Mouse (Mus musculus) hindbrain, postnatal 0 days (tissue): ENCODE measurements at regions not wholly inside any gene's neighbourhood (a gene's known extent, or its start where the extent isn't known, plus 50 kb on each side); places are given as distances from the start of the nearest gene placed in this dataset.

Source experiments
- ATAC-seq: fragments of 200-750 bp; cut with Nextera tagmentation; 2 replicates; pipeline ENCODE4 v1.8.0; 2017; ENCODE audit warnings: mild to moderate bottlenecking, moderate TSS enrichment, moderate library complexity
- DNase-seq: peaks from one replicate; pipeline ENCODE4 v3.0.0-alpha.2; 2015; ENCODE audit warnings: low spot score
- H3K27ac ChIP-seq: fragments of 300-500 bp; sonication (generic); 2 replicates; pipeline ENCODE4 v1.5.1; 2014; ENCODE audit warnings: mild to moderate bottlenecking
- H3K27me3 ChIP-seq: fragments of 300-500 bp; sonication (generic); 2 replicates; pipeline ENCODE4 v1.6.1; 2014; ENCODE audit warnings: low read length, mixed read lengths; ENCODE audit not compliant: insufficient read depth
- H3K36me3 ChIP-seq: fragments of 300-500 bp; sonication (generic); 2 replicates; pipeline ENCODE4 v1.6.1; 2014; ENCODE audit warnings: low read length, mixed read lengths; ENCODE audit not compliant: insufficient read depth
- H3K4me1 ChIP-seq: fragments of 300-500 bp; sonication (generic); 2 replicates; pipeline ENCODE4 v1.6.1; 2014; ENCODE audit warnings: antibody characterized with exemption, low read length, mixed read lengths; ENCODE audit not compliant: insufficient read depth
- H3K4me2 ChIP-seq: fragments of 300-500 bp; sonication (generic); 2 replicates; pipeline ENCODE4 v1.6.1; 2014; ENCODE audit warnings: low read depth, mild to moderate bottlenecking, low read length, moderate library complexity, mixed read lengths
- H3K4me3 ChIP-seq: fragments of 300-500 bp; sonication (generic); 2 replicates; pipeline ENCODE4 v1.5.1; 2014; ENCODE audit warnings: low read length
- H3K9ac ChIP-seq: fragments of 300-500 bp; sonication (generic); replicated peaks from 2 replicates; pipeline ENCODE4 v1.6.1; 2014; ENCODE audit warnings: mild to moderate bottlenecking, low read length, moderate library complexity, mixed read lengths
- H3K9me3 ChIP-seq: fragments of 300-500 bp; sonication (generic); 2 replicates; pipeline ENCODE4 v1.6.1; 2016; ENCODE audit warnings: low read length, mixed read lengths
- CTCF ChIP-seq: IDR thresholded peaks from 2 replicates; pipeline ENCODE4 v1.5.1; 2016; ENCODE audit warnings: antibody characterized with exemption, control low read depth, low read depth
- WGBS: fragments of 180-500 bp; shearing (Covaris S2); extraction: QIAGEN DNeasy Blood & Tissue Kit; methylation state at CpG from one replicate; pipeline ENCODE4 v1.1.7; 2014; 5-methylcytosine and 5-hydroxymethylcytosine counted together

- Histone ChIP-seq H3K36me3 (no peaks in the 10 kb centered on the region), H3K27me3 (no peaks in the 10 kb centered on the region), H3K9ac (no peak overlapping the region), H3K4me3 (no peak overlapping the region), H3K4me1 (no peaks in the 10 kb centered on the region), H3K4me2 (no peak overlapping the region), H3K9me3 (no peaks in the 10 kb centered on the region), H3K27ac (no peak overlapping the region)
- 79% methylated on average over 10 of the region's 10 CpGs for WGBS
- TF ChIP-seq CTCF: no peak
- DNase-seq: no peak
- ATAC-seq: no peak
Observed at GRCm38 (mm10) chr9:98695035-98695434, 93.6 kb upstream of the Mrps22 start.

- Histone ChIP-seq H3K9me3 (no peaks in the 10 kb centered on the region), H3K9ac (no peak overlapping the region), H3K4me1 (no peaks in the 10 kb centered on the region), H3K27me3 (no peaks in the 10 kb centered on the region), H3K27ac (no peak overlapping the region), H3K4me3 (no peak overlapping the region), H3K36me3 (no peaks in the 10 kb centered on the region), H3K4me2 (no peak overlapping the region)
- ATAC-seq (peak; percentile 63), DNase-seq (peak; percentile 66)
- TF ChIP-seq CTCF: no peak
- WGBS: 78% methylated on average over 14 of the region's 14 CpGs
Observed at GRCm38 (mm10) chr9:98690839-98691516, 89.5 kb upstream of the Mrps22 start.

- Histone ChIP-seq H3K9me3 (no peaks in the 10 kb centered on the region), H3K4me2 (no peak overlapping the region), H3K4me3 (no peak overlapping the region), H3K36me3 (no peaks in the 10 kb centered on the region), H3K4me1 (no peaks in the 10 kb centered on the region), H3K9ac (no peak overlapping the region), H3K27ac (no peak overlapping the region), H3K27me3 (no peaks in the 10 kb centered on the region)
- TF ChIP-seq CTCF: no peak
- DNase-seq (no peak), ATAC-seq (no peak)
- WGBS: 91% methylated on average over 7 of the region's 7 CpGs
Observed at GRCm38 (mm10) chr9:98685548-98685947, 84.1 kb upstream of the Mrps22 start.

GRCm38 (mm10) chr9:98684336-98684735 is 82.9 kb upstream of the Mrps22 start:
- no peaks in the 10 kb centered on the region for H3K36me3 ChIP-seq
- no peak for TF ChIP-seq CTCF
- no peak overlapping the region for H3K4me2 ChIP-seq
- DNase-seq (no peak), ATAC-seq (no peak)
- no peaks in the 10 kb centered on the region for H3K9me3 ChIP-seq
- H3K27me3 ChIP-seq: no peaks in the 10 kb centered on the region
- no peaks in the 10 kb centered on the region for H3K4me1 ChIP-seq
- no peak overlapping the region for H3K4me3 ChIP-seq
- no peak overlapping the region for H3K9ac ChIP-seq
- 90% methylated on average over 6 of the region's 6 CpGs for WGBS
- H3K27ac ChIP-seq: no peak overlapping the region

- no peaks in the 10 kb centered on the region for H3K4me1 ChIP-seq
- no peaks in the 10 kb centered on the region for H3K27me3 ChIP-seq
- H3K4me3 ChIP-seq: no peak overlapping the region
- H3K9ac ChIP-seq: no peak overlapping the region
- no peak overlapping the region for H3K27ac ChIP-seq
- no peak for TF ChIP-seq CTCF
- ATAC-seq (no peak), DNase-seq (no peak)
- 89% methylated on average over 7 of the region's 7 CpGs for WGBS
- no peaks in the 10 kb centered on the region for H3K36me3 ChIP-seq
- no peaks in the 10 kb centered on the region for H3K9me3 ChIP-seq
- no peak overlapping the region for H3K4me2 ChIP-seq
Observed at GRCm38 (mm10) chr9:98675612-98676011, 74.2 kb upstream of the Mrps22 start.

- WGBS: 90% methylated on average over 13 of the region's 13 CpGs
- no peak for TF ChIP-seq CTCF
- ATAC-seq (no peak), DNase-seq (no peak)
- H3K36me3 ChIP-seq: no peaks in the 10 kb centered on the region
- no peaks in the 10 kb centered on the region for H3K27me3 ChIP-seq
- no peaks in the 10 kb centered on the region for H3K4me1 ChIP-seq
- H3K4me2 ChIP-seq: no peak overlapping the region
- no peak overlapping the region for H3K27ac ChIP-seq
- no peaks in the 10 kb centered on the region for H3K9me3 ChIP-seq
- H3K9ac ChIP-seq: no peak overlapping the region
- H3K4me3 ChIP-seq: no peak overlapping the region
Observed at GRCm38 (mm10) chr9:98673461-98674114, 72.1 kb upstream of the Mrps22 start.

- Histone ChIP-seq H3K9me3 (no peaks in the 10 kb centered on the region), H3K27ac (no peak overlapping the region), H3K36me3 (no peaks in the 10 kb centered on the region), H3K4me3 (no peak overlapping the region), H3K4me2 (no peak overlapping the region), H3K9ac (no peak overlapping the region), H3K27me3 (no peaks in the 10 kb centered on the region), H3K4me1 (no peaks in the 10 kb centered on the region)
- TF ChIP-seq CTCF: no peak
- no peak for ATAC-seq
- 52% methylated on average over 9 of the region's 9 CpGs for WGBS
- DNase-seq: no peak
Observed at GRCm38 (mm10) chr9:98672361-98672760, 70.9 kb upstream of the Mrps22 start.
